Comparison of ENCODE assay signal across 11 mouse cellular contexts in the genomic region with DNA sequence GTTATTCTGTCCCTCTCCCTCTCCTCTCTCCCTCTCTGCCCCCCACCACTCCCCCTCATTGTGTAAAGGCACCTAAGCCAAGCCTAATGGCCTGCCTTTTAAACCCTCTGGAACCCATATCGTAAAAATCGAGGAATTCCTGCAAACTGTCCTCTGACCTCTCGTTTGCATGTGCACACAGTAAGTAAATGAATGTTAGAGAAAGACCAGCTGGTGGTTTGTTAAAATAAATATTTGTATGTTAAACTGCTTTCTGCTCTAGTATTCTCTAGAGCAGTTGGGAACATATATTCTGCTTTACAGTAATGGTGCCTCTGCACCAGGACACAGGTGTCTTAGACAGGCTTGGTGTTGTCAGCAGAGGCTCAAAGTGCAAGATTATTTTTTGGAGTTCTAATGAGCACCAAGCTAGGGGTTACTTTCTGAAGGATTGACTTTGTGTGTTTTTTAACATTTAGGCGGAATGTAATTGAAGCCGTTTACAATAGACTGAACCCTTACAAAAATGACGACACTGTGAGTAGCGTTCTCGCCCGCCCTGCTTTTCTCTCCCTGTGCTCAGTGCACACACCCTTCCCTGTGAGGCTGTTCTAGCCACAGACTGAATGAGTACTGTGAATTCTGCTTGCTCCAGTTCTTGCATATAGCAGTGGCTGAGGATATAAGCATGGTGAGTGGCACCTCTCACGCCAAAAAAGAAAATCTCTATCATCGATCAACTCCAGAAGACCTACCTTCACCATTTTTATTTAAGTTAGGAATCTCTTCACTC.
"Had no signal": no experiment of that assay in that cellular context is flagged by ENCODE, and none has a peak within 500 bp of the region (broad histone marks: within the 10 kb centered on the region; RNA-seq: fewer than 3 reads in every experiment).

No protein-coding gene starts in this region.

- H3K27ac ChIP-seq: midbrain, embryonic 10.5 days; neural tube, embryonic 13.5 days had no signal

- H3K4me2 ChIP-seq: lung, embryonic 14.5 days; neural tube, embryonic 13.5 days had no signal

- DNase-seq: kidney, adult 8-10 months; left cerebral cortex, postnatal 4 days; lung, embryonic 14.5 days; lung, postnatal 10 days; lung, postnatal 4 days; right cerebral cortex, postnatal 25 days; thymus, postnatal 36 days had no signal

- H3K9ac ChIP-seq: lung, embryonic 14.5 days; neural tube, embryonic 13.5 days had no signal

- H3K4me1 ChIP-seq: midbrain, embryonic 10.5 days had no signal

- H3K4me3 ChIP-seq: midbrain, embryonic 10.5 days; neural tube, embryonic 13.5 days had no signal

- ATAC-seq: inflammation-experienced regulatory T-cells, adult 6 months; midbrain, embryonic 16.5 days had no signal

- H3K27me3 ChIP-seq: neural tube, embryonic 13.5 days had no signal

- H3K9me3 ChIP-seq: midbrain, embryonic 10.5 days; neural tube, embryonic 13.5 days had no signal
